Mouse (Mus musculus): Measurements from ENCODE around the gene Uhrf2.
"Not testable (repeated sequence)": the region's sequence is repeated elsewhere in the genome, so short reads cannot be mapped to it uniquely, and the experiment has no call there.

Gene Uhrf2

DNA sequence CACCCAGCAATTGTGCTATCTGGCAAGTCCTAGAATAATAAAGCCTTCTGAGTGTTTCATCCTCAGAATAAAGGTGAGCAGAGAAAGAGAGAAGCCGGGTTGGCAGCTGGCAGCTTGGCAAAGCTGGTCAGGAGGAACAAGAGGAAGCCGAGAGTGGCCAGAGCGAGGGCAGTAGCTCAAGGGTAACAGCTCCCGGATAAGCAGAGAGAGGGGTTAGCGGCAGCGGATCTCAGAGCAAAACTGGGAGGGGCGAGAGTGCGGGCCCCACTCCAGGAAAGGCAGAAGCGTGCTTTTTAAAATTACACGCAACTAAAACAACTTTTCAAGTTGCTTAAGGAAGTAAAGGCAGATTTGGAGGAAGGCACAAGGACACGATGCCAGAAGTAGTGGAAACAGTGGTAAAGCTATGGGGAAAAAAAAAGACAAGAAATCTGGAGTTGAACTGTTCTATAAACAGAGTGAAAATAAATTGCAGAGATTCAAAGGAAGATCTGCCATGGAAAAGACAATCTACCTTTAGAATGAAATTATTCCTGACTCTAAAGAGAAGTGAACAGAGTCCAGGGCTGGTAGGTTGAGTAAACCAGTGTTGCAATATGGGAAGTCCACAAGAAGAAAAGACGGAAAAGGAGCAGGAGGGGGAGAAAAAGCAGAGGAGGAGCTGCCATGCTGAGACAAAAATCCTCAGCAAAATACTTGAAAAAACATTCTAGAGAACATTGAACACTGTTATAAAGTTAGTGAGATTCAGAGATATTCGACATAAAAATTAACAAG lies 19.6 kb upstream of the Uhrf2 start:
- no peaks in the 10 kb centered on the region for H3K36me3 ChIP-seq (ENCODE audit: insufficient read depth, low read length)
- TF ChIP-seq NANOG (IDR thresholded peaks at IDR 0.05; ENCODE audit: borderline replicate concordance, low read length) (no peak), POU5F1 (IDR thresholded peaks at IDR 0.05; ENCODE audit: borderline replicate concordance, low read length) (no peak), CTCF (conservative IDR thresholded peaks at IDR 0.05; ENCODE audit: low read length) (no peak)
- H3K4me1 ChIP-seq (replicated peaks; ENCODE audit: low read depth, low read length), result peaks cover 17% of the 10 kb centered on the region
- no peak overlapping the region for H3K4me3 ChIP-seq (replicated peaks; ENCODE audit: low read length)
- H3K27me3 ChIP-seq (ENCODE audit: insufficient read depth, low read length), result peaks cover 22% of the 10 kb centered on the region; the same call in 1 of the 2 replicates
- H3K9me3 ChIP-seq (ENCODE audit: low read length), result peaks cover 3% of the 10 kb centered on the region; the same call in 1 of the 2 replicates

- H3K36me3 ChIP-seq (ENCODE audit: insufficient read depth, low read length), result no peaks in the 10 kb centered on the region
- no peak for TF ChIP-seq POU5F1 (IDR thresholded peaks at IDR 0.05; ENCODE audit: borderline replicate concordance, low read length)
- TF ChIP-seq CTCF (conservative IDR thresholded peaks at IDR 0.05; ENCODE audit: low read length), result no peak
- no peak for TF ChIP-seq NANOG (IDR thresholded peaks at IDR 0.05; ENCODE audit: borderline replicate concordance, low read length)
- H3K27me3 ChIP-seq (ENCODE audit: insufficient read depth, low read length), result peaks cover 27% of the 10 kb centered on the region; the same call in 1 of the 2 replicates
- no peaks in the 10 kb centered on the region for H3K9me3 ChIP-seq (ENCODE audit: low read length)
- H3K4me3 ChIP-seq (replicated peaks; ENCODE audit: low read length), result no peak overlapping the region
- peaks cover 12% of the 10 kb centered on the region for H3K4me1 ChIP-seq (replicated peaks; ENCODE audit: low read depth, low read length)
These were observed 16.0 kb upstream of the Uhrf2 start for GRCm38 (mm10) chr19:30014331-30014730.

GRCm38 (mm10) chr19:30016156-30016555 lies 14.2 kb upstream of the Uhrf2 start:
- Histone ChIP-seq H3K27me3 (ENCODE audit: insufficient read depth, low read length) (peaks cover 26% of the 10 kb centered on the region), H3K4me1 (replicated peaks; ENCODE audit: low read depth, low read length) (peaks cover 12% of the 10 kb centered on the region), H3K4me3 (replicated peaks; ENCODE audit: low read length) (no peak overlapping the region), H3K36me3 (ENCODE audit: insufficient read depth, low read length) (no peaks in the 10 kb centered on the region), H3K9me3 (ENCODE audit: low read length) (no peaks in the 10 kb centered on the region)
- TF ChIP-seq POU5F1 (IDR thresholded peaks at IDR 0.05; ENCODE audit: borderline replicate concordance, low read length) (no peak), NANOG (IDR thresholded peaks at IDR 0.05; ENCODE audit: borderline replicate concordance, low read length) (no peak)

DNA sequence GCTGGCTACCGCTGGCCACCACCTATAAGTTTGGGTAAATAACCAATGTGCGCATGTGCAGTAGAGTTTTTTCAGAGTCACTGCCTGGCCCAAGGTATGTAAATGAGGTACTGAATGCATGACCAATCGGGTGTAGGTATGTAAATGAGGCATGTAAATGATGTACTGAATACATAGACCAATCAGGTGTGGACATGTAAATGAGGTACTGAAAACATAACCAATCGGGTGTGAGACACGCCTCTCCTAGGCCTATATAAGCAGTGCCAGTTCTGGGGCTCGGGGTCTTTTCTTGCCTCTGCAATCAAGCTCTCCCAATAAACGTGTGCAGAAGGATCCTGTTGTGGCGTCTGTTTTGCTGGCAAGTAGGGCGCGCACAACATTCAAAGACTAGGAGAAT lies 6.9 kb upstream of the Uhrf2 start:
- H3K36me3 ChIP-seq (ENCODE audit: insufficient read depth, low read length); H3K4me3 ChIP-seq (replicated peaks; ENCODE audit: low read length); H3K4me1 ChIP-seq (replicated peaks; ENCODE audit: low read depth, low read length): not testable (repeated sequence)
- H3K27me3 ChIP-seq (ENCODE audit: insufficient read depth, low read length), result peaks cover 68% of the 10 kb centered on the region
- H3K9me3 ChIP-seq (ENCODE audit: low read length), result peaks cover 18% of the 10 kb centered on the region

DNA sequence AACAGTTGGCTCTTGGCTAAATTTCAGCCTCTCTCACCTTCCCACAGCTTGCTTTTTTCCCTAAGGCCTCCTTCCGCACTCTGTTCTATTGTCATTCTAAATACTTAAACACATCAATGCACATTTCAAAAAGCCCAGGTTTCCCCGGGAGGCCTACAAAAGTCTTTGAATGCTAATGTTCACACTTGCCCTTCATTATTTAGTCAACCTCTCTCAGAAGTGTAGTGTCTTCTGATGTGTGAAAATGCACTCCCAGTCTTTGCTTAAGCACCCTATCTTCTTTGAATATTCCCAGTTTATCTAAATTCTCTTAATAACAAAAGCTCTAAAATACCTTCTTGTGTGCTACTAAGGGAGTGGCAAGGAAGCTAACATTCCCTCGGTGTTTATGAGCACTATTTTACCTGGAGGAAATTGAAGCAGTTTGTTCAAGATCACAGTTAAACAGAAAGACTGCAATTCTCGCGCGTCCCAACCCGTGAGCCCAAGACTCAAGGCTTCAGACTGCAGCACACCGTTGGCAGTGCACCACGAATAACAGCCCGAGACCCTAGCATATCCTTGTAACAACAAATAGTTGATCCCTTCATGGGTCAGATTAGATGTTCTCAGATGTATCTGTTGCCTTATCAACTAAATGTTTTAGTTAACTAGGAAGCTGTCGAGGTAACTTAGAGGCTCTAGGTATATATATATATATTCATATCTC lies 1.2 kb upstream of the Uhrf2 start:
- H3K4me3 ChIP-seq (replicated peaks; ENCODE audit: low read length), result peak overlapping the region; percentile 93
- H3K4me1 ChIP-seq (replicated peaks; ENCODE audit: low read depth, low read length), result peaks cover 39% of the 10 kb centered on the region
- peaks cover 6% of the 10 kb centered on the region for H3K36me3 ChIP-seq (ENCODE audit: insufficient read depth, low read length)
- peaks cover 67% of the 10 kb centered on the region for H3K27me3 ChIP-seq (ENCODE audit: insufficient read depth, low read length)
- peaks cover 2% of the 10 kb centered on the region; the same call in 1 of the 2 replicates for H3K9me3 ChIP-seq (ENCODE audit: low read length)
- peak; percentile 98 for TF ChIP-seq NANOG (IDR thresholded peaks at IDR 0.05; ENCODE audit: borderline replicate concordance, low read length)
- peak; percentile 33; the same call in 1 of the 2 replicates for TF ChIP-seq POU5F1 (IDR thresholded peaks at IDR 0.05; ENCODE audit: borderline replicate concordance, low read length)
- no peak for TF ChIP-seq CTCF (conservative IDR thresholded peaks at IDR 0.05; ENCODE audit: low read length)

- peak overlapping the region; percentile 93 for H3K4me3 ChIP-seq (replicated peaks; ENCODE audit: low read length)
- TF ChIP-seq CTCF (conservative IDR thresholded peaks at IDR 0.05; ENCODE audit: low read length) (no peak), POU5F1 (IDR thresholded peaks at IDR 0.05; ENCODE audit: borderline replicate concordance, low read length) (no peak), NANOG (IDR thresholded peaks at IDR 0.05; ENCODE audit: borderline replicate concordance, low read length) (no peak)
- peaks cover 50% of the 10 kb centered on the region for H3K4me1 ChIP-seq (replicated peaks; ENCODE audit: low read depth, low read length)
- peaks cover 6% of the 10 kb centered on the region for H3K36me3 ChIP-seq (ENCODE audit: insufficient read depth, low read length)
- peaks cover 51% of the 10 kb centered on the region for H3K27me3 ChIP-seq (ENCODE audit: insufficient read depth, low read length)
- H3K9me3 ChIP-seq (ENCODE audit: low read length), result no peaks in the 10 kb centered on the region
These were observed 539 bp downstream of the Uhrf2 start for GRCm38 (mm10) chr19:30030636-30031467.

DNA sequence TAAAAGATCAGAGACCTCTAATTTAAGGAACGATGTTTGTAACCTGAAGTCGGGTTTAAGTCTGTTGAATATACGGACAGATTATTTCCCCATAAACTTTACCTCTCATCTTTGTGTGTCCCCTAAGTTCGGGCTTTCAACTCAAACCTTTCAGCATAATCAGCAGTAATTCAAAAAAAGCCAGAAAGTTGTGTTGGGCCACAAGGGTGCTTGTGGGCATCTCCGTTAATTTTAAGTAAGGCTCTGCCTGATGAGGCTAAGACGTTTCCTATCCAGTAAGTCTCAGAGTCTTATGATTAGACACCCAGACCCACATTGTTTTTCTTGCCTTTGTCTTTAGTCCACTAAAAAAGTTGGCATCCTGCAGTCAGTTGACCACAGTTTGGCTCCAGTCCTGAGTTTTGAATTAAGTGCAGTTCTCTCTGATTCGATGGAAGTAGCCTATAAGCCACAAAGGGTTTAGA lies 1.2 kb downstream of the Uhrf2 start:
- peaks cover 57% of the 10 kb centered on the region for H3K4me1 ChIP-seq (replicated peaks; ENCODE audit: low read depth, low read length)
- H3K9me3 ChIP-seq (ENCODE audit: low read length), result no peaks in the 10 kb centered on the region
- H3K4me3 ChIP-seq (replicated peaks; ENCODE audit: low read length), result peak overlapping the region; percentile 93
- H3K36me3 ChIP-seq (ENCODE audit: insufficient read depth, low read length), result peaks cover 6% of the 10 kb centered on the region
- no peak for TF ChIP-seq POU5F1 (IDR thresholded peaks at IDR 0.05; ENCODE audit: borderline replicate concordance, low read length)
- H3K27me3 ChIP-seq (ENCODE audit: insufficient read depth, low read length), result peaks cover 45% of the 10 kb centered on the region

GRCm38 (mm10) chr19:30032206-30032605 lies 1.9 kb downstream of the Uhrf2 start:
- no peak for TF ChIP-seq CTCF (conservative IDR thresholded peaks at IDR 0.05; ENCODE audit: low read length)
- no peak for TF ChIP-seq NANOG (IDR thresholded peaks at IDR 0.05; ENCODE audit: borderline replicate concordance, low read length)
- TF ChIP-seq POU5F1 (IDR thresholded peaks at IDR 0.05; ENCODE audit: borderline replicate concordance, low read length), result no peak
- peaks cover 6% of the 10 kb centered on the region for H3K36me3 ChIP-seq (ENCODE audit: insufficient read depth, low read length)

More at GRCm38 (mm10) chr19:30032206-30032605, 1.9 kb downstream of the Uhrf2 start:
- H3K4me1 ChIP-seq (replicated peaks; ENCODE audit: low read depth, low read length), result peaks cover 57% of the 10 kb centered on the region
- no peaks in the 10 kb centered on the region for H3K9me3 ChIP-seq (ENCODE audit: low read length)
- H3K4me3 ChIP-seq (replicated peaks; ENCODE audit: low read length), result peak overlapping the region; percentile 93; the same call in 1 of the 2 replicates
- H3K27me3 ChIP-seq (ENCODE audit: insufficient read depth, low read length), result peaks cover 38% of the 10 kb centered on the region

Data from E14TG2a.4 (cell line).